Mouse (Mus musculus): ENCODE data around the gene Atp1a3. TPM values are rescaled to one million over a fixed set of nuclear protein-coding genes. Genes with fewer than 3 reads are reported as not detected.

The Atp1a3 gene
- polyA plus RNA-seq, 1 experiment from 2014 or later = 45.9 TPM

- peaks cover 55% of the 10 kb centered on the region for H3K4me1 ChIP-seq (replicated peaks)
- H3K27ac ChIP-seq = peak overlapping the region; percentile 79
- H3K4me3 ChIP-seq = peak overlapping the region; percentile 54
- peaks cover 40% of the 10 kb centered on the region for H3K36me3 ChIP-seq
- WGBS = 1% methylated on average over 97 of the region's 97 CpGs
- DNase-seq (ENCODE audit: low spot score) = peak; percentile 73
- H3K9me3 ChIP-seq = 0 out of 2 replicates have a peak, but pooled peaks cover 4% of the 10 kb centered on the region
- H3K27me3 ChIP-seq (ENCODE audit: insufficient read depth, poor library complexity, severe bottlenecking) = peaks cover 82% of the 10 kb centered on the region
Observed at GRCm38 (mm10) chr7:25010090-25010913, 4.5 kb upstream of the Atp1a3 start.

GRCm38 (mm10) chr7:25009099-25009700, 3.4 kb upstream of the Atp1a3 start:
- H3K27ac ChIP-seq = peak overlapping the region; percentile 79
- peaks cover 64% of the 10 kb centered on the region for H3K4me1 ChIP-seq (replicated peaks)
- peak; percentile 33 for DNase-seq (ENCODE audit: low spot score)
- H3K9me3 ChIP-seq = 0 out of 2 replicates have a peak, but pooled peaks cover 4% of the 10 kb centered on the region
- peaks cover 29% of the 10 kb centered on the region for H3K36me3 ChIP-seq
- peak overlapping the region; percentile 54 for H3K4me3 ChIP-seq
- 8% methylated on average over 20 of the region's 20 CpGs for WGBS
- peaks cover 93% of the 10 kb centered on the region for H3K27me3 ChIP-seq (ENCODE audit: insufficient read depth, poor library complexity, severe bottlenecking)

- peak; percentile 73 for DNase-seq (ENCODE audit: low spot score)
- Histone ChIP-seq H3K4me1 (replicated peaks) (peaks cover 67% of the 10 kb centered on the region), H3K9me3 (0 out of 2 replicates have a peak, but pooled peaks cover 4% of the 10 kb centered on the region), H3K36me3 (peaks cover 23% of the 10 kb centered on the region), H3K27me3 (ENCODE audit: insufficient read depth, poor library complexity, severe bottlenecking) (peaks cover 99% of the 10 kb centered on the region), H3K27ac (peak overlapping the region; percentile 79), H3K4me3 (peak overlapping the region; percentile 54)
- WGBS = 2% methylated on average over 17 of the region's 17 CpGs
Observed at GRCm38 (mm10) chr7:25008635-25009034, 2.9 kb upstream of the Atp1a3 start.

GRCm38 (mm10) chr7:25007609-25008374, 2.0 kb upstream of the Atp1a3 start:
- H3K4me3 ChIP-seq = 0 out of 2 replicates have a peak overlapping the region, but pooled peaks have one; percentile 54
- WGBS = 19% methylated on average over 8 of the region's 8 CpGs
- DNase-seq (ENCODE audit: low spot score) = peak; percentile 60
- H3K27me3 ChIP-seq (ENCODE audit: insufficient read depth, poor library complexity, severe bottlenecking) = peaks cover 100% of the 10 kb centered on the region
- H3K9me3 ChIP-seq = 0 out of 2 replicates have a peak, but pooled peaks cover 4% of the 10 kb centered on the region
- peak overlapping the region; percentile 79 for H3K27ac ChIP-seq
- H3K36me3 ChIP-seq = peaks cover 15% of the 10 kb centered on the region
- peaks cover 75% of the 10 kb centered on the region for H3K4me1 ChIP-seq (replicated peaks)

- Histone ChIP-seq H3K27ac (no peak overlapping the region), H3K4me1 (replicated peaks) (peaks cover 75% of the 10 kb centered on the region)
Observed at GRCm38 (mm10) chr7:25006586-25007364, 1.0 kb upstream of the Atp1a3 start.

GRCm38 (mm10) chr7:25006171-25006570, 413 bp upstream of the Atp1a3 start:
- H3K4me3 ChIP-seq = peak overlapping the region; percentile 63
- no peaks in the 10 kb centered on the region for H3K9me3 ChIP-seq
- 75% methylated on average over 3 of the region's 3 CpGs for WGBS
- H3K27me3 ChIP-seq (ENCODE audit: insufficient read depth, poor library complexity, severe bottlenecking) = peaks cover 89% of the 10 kb centered on the region
- H3K36me3 ChIP-seq = no peaks in the 10 kb centered on the region
- no peak for DNase-seq (ENCODE audit: low spot score)
- H3K27ac ChIP-seq = peak overlapping the region; percentile 78; the same call in 1 of the 2 replicates
- H3K4me1 ChIP-seq (replicated peaks) = peaks cover 69% of the 10 kb centered on the region

More at GRCm38 (mm10) chr7:25006586-25007364, 1.0 kb upstream of the Atp1a3 start:
- Histone ChIP-seq H3K9me3 (no peaks in the 10 kb centered on the region), H3K4me3 (no peak overlapping the region), H3K27me3 (ENCODE audit: insufficient read depth, poor library complexity, severe bottlenecking) (peaks cover 95% of the 10 kb centered on the region), H3K36me3 (0 out of 2 replicates have a peak, but pooled peaks cover 5% of the 10 kb centered on the region)
- WGBS = 81% methylated on average over 12 of the region's 12 CpGs
- DNase-seq (ENCODE audit: low spot score) = no peak

GRCm38 (mm10) chr7:25004806-25005205, 952 bp downstream of the Atp1a3 start:
- no peak for DNase-seq (ENCODE audit: low spot score)
- 47% methylated on average over 7 of the region's 9 CpGs for WGBS
- no peaks in the 10 kb centered on the region for H3K36me3 ChIP-seq
- peaks cover 57% of the 10 kb centered on the region for H3K4me1 ChIP-seq (replicated peaks)
- peak overlapping the region; percentile 63 for H3K4me3 ChIP-seq
- H3K27me3 ChIP-seq (ENCODE audit: insufficient read depth, poor library complexity, severe bottlenecking) = peaks cover 75% of the 10 kb centered on the region
- H3K9me3 ChIP-seq = no peaks in the 10 kb centered on the region
- H3K27ac ChIP-seq = peak overlapping the region; percentile 78; the same call in 1 of the 2 replicates

GRCm38 (mm10) chr7:25003820-25004388, 1.9 kb downstream of the Atp1a3 start:
- Histone ChIP-seq H3K9me3 (no peaks in the 10 kb centered on the region), H3K27ac (no peak overlapping the region), H3K4me3 (no peak overlapping the region; the same call in 1 of the 2 replicates), H3K36me3 (no peaks in the 10 kb centered on the region), H3K4me1 (replicated peaks) (peaks cover 48% of the 10 kb centered on the region), H3K27me3 (ENCODE audit: insufficient read depth, poor library complexity, severe bottlenecking) (peaks cover 66% of the 10 kb centered on the region)
- 85% methylated on average over 8 of the region's 8 CpGs for WGBS
- DNase-seq (ENCODE audit: low spot score) = no peak

GRCm38 (mm10) chr7:25003291-25003690, 2.5 kb downstream of the Atp1a3 start:
- Histone ChIP-seq H3K4me1 (replicated peaks) (peaks cover 42% of the 10 kb centered on the region), H3K4me3 (no peak overlapping the region; the same call in 1 of the 2 replicates), H3K27ac (no peak overlapping the region), H3K36me3 (no peaks in the 10 kb centered on the region), H3K27me3 (ENCODE audit: insufficient read depth, poor library complexity, severe bottlenecking) (peaks cover 60% of the 10 kb centered on the region), H3K9me3 (no peaks in the 10 kb centered on the region)
- 66% methylated on average over 11 of the region's 11 CpGs for WGBS
- DNase-seq (ENCODE audit: low spot score) = no peak

- Histone ChIP-seq H3K4me3 (no peak overlapping the region), H3K36me3 (no peaks in the 10 kb centered on the region; the same call in 1 of the 2 replicates), H3K4me1 (replicated peaks) (peaks cover 24% of the 10 kb centered on the region), H3K27ac (no peak overlapping the region), H3K27me3 (ENCODE audit: insufficient read depth, poor library complexity, severe bottlenecking) (peaks cover 34% of the 10 kb centered on the region), H3K9me3 (no peaks in the 10 kb centered on the region)
- 77% methylated on average over 12 of the region's 12 CpGs for WGBS
- DNase-seq (ENCODE audit: low spot score) = no peak
Observed at GRCm38 (mm10) chr7:25000711-25001110, 5.0 kb downstream of the Atp1a3 start.

GRCm38 (mm10) chr7:25000211-25000610, 5.5 kb downstream of the Atp1a3 start:
- Histone ChIP-seq H3K27me3 (ENCODE audit: insufficient read depth, poor library complexity, severe bottlenecking) (peaks cover 29% of the 10 kb centered on the region), H3K4me3 (no peak overlapping the region), H3K36me3 (no peaks in the 10 kb centered on the region; the same call in 1 of the 2 replicates), H3K27ac (no peak overlapping the region), H3K9me3 (no peaks in the 10 kb centered on the region), H3K4me1 (replicated peaks) (peaks cover 19% of the 10 kb centered on the region)
- no peak for DNase-seq (ENCODE audit: low spot score)
- 81% methylated on average over 7 of the region's 7 CpGs for WGBS

Data from hindbrain, embryonic 10.5 days (tissue).